Mouse (Mus musculus) inflammation-experienced regulatory T-cells, adult 16 weeks (primary cell): ENCODE data around the gene Pkd1l1. TPM values are rescaled to one million over a fixed set of nuclear protein-coding genes. Genes with fewer than 3 reads are reported as not detected.

Source experiments
- polyA plus RNA-seq: library from polyadenylated mRNA; unstranded; fragments of 100-300 nt; shearing (Covaris generic); gene quantifications from one replicate; pipeline ENCODE4 v1.2.1, GENCODE M21; 2017

Gene Pkd1l1
- not detected for polyA plus RNA-seq

DNA sequence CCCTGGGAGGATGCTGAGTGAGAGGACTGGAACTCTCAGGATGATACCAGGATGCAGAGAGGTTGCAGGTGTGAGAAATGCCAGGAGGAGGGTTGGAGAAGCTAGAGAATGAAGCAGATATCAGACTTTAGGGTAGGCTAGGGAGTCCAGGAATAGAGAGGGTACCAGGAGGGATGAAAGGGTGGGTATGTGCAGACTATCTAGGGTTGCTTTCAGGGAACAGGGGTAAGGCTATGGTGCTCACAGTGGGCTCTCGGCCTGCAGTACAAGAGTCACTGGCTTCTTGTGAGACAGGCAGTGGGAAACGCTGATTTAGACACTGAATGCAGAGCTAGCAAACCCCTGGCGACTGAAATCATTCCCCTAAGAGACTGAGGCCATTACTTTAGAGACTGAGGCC is at the start of gene Pkd1l1:
TSS of gene Pkd1l1 (minus strand) at position 101 of the 400 bp plus-strand sequence.

DNA sequence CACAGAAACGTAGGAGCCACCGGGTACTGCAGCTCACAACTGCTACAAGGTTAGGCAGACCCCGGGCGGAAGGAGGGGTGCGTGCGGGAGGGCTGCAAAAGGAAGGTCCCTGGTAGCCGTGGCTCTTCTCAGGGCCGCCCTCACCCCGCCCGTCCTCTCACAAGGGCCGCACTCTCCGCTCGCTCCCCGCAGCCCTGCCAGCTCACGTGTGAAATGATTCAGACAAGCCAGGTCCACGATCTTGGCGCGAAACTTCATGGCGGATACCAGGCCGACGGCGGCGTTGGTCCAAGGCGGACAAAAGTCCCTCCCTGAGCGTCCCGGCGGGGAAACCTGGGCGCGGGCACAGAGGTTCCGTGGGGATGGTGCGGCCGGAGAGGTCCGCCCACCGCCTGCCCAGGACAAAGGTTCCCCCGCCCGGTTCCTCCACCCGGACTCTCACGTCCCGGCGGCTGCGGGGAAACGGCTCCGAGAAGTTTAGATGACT is 37.8 kb upstream of the Pkd1l1 start, which contains the start of gene Hus1:
TSS of gene Hus1 (minus strand) at position 339 of the 487 bp plus-strand sequence.

Other genes starting within 250 kb of the Pkd1l1 start
- 15.4 TPM for gene Hus1, start 37.9 kb upstream of the Pkd1l1 start, polyA plus RNA-seq
- gene Gm11992, start 75.3 kb upstream of the Pkd1l1 start, polyA plus RNA-seq, result 0.12 TPM
- gene Sun3, start 75.7 kb upstream of the Pkd1l1 start, polyA plus RNA-seq, result not detected
- not detected for gene Upp1, start 144.8 kb upstream of the Pkd1l1 start, polyA plus RNA-seq
- gene Abca13, start 218.7 kb upstream of the Pkd1l1 start, polyA plus RNA-seq, result not detected